Mouse (Mus musculus) large intestine, adult 2 months (tissue): ENCODE data around the gene Gsg1l. TPM values are rescaled to one million over a fixed set of nuclear protein-coding genes. Genes with fewer than 3 reads are reported as not detected.

Source experiments
- DNase-seq: peaks from one replicate; pipeline ENCODE4 v3.0.0-alpha.2; 2012; ENCODE audit warnings: low read depth, low spot score
- WGBS: fragments of 180-500 bp; shearing (Covaris S2); methylation state at CpG from one replicate; pipeline ENCODE4 v1.1.7; 2018; 5-methylcytosine and 5-hydroxymethylcytosine counted together
- polyA plus RNA-seq: library from polyadenylated mRNA; depleted of rRNA; stranded (reverse); fragments of >200 nt; gene quantifications from 2 replicates; pipeline ENCODE4 v1.2.3, GENCODE M21; 2012; rRNA removed

Gene Gsg1l
- polyA plus RNA-seq, 1 experiment, result 0.33 TPM

DNA sequence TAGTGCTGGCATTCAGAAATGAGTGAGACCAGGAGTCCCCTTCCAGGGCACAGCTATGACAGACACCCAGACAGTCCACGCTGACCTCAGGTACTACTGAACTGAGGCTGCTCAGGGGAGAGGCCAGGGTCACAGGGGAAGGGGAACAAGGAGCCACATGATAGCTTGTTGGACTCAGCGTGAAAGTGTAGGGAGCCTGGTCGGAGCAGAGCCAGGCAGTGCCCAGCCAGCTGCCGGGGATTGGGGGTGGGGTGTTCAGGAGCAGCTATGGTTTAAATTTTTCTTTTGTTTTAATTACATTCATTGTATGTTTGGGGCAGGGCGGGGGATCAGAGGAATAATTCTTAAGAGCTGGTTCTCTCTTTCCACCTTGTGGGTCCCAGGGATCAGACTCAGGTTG, 253.7 kb downstream of the Gsg1l start:
- no peak for DNase-seq
- WGBS, result 87% methylated on average over 5 of the region's 5 CpGs

Other genes starting within 250 kb of the Gsg1l start
- 126 and 136 TPM in 2 replicates for gene Xpo6, start 118.1 kb upstream of the Gsg1l start, polyA plus RNA-seq
- gene Sbk1, start 190.2 kb upstream of the Gsg1l start, polyA plus RNA-seq, result 12.2 and 12.5 TPM in 2 replicates